Mouse (Mus musculus) cerebellum, postnatal 14 days (tissue): ENCODE data around the gene Htra1.
A peak's percentile ranks its signal among the peaks of the same experiment; 100 is the strongest.

Source experiments
- DNase-seq, 2 experiments: peaks; one replicate each; pipeline ENCODE4 v3.0.0; 2021; ENCODE audit warnings: mixed read lengths in 2 of 2

Gene Htra1

GRCm38 (mm10) chr7:130936472-130936951 is 601 bp downstream of the Htra1 start:
- peak in 1 of 2 experiments; percentile 38 for DNase-seq

GRCm38 (mm10) chr7:130937266-130937841 is 1.4 kb downstream of the Htra1 start:
- DNase-seq, result peak in 1 of 2 experiments; percentile 44

GRCm38 (mm10) chr7:130938005-130938404 is 2.1 kb downstream of the Htra1 start:
- DNase-seq, result no peak

- DNase-seq, result no peak
Measured at GRCm38 (mm10) chr7:130938896-130939295, 3.0 kb downstream of the Htra1 start.

GRCm38 (mm10) chr7:130940733-130941132 is 4.8 kb downstream of the Htra1 start:
- DNase-seq, result peak; percentile 73 to 80

GRCm38 (mm10) chr7:130943280-130943895 is 7.5 kb downstream of the Htra1 start:
- no peak for DNase-seq

GRCm38 (mm10) chr7:130944766-130945475 is 9.0 kb downstream of the Htra1 start:
- DNase-seq, result no peak

- no peak for DNase-seq
Measured at GRCm38 (mm10) chr7:130945730-130946129, 9.8 kb downstream of the Htra1 start.

GRCm38 (mm10) chr7:130946303-130946702 is 10.4 kb downstream of the Htra1 start:
- DNase-seq, result no peak

GRCm38 (mm10) chr7:130948563-130949208 is 12.8 kb downstream of the Htra1 start:
- DNase-seq, result peak in 1 of 2 experiments; percentile 41

GRCm38 (mm10) chr7:130949331-130949751 is 13.4 kb downstream of the Htra1 start:
- peak; percentile 85 to 88 for DNase-seq

GRCm38 (mm10) chr7:130950482-130950881 is 14.6 kb downstream of the Htra1 start:
- DNase-seq, result peak in 1 of 2 experiments; percentile 4

GRCm38 (mm10) chr7:130951004-130951403 is 15.1 kb downstream of the Htra1 start:
- no peak for DNase-seq

- no peak for DNase-seq
Measured at GRCm38 (mm10) chr7:130953376-130953775, 17.5 kb downstream of the Htra1 start.

GRCm38 (mm10) chr7:130954177-130954601 is 18.3 kb downstream of the Htra1 start:
- DNase-seq, result peak; percentile 63 to 73

GRCm38 (mm10) chr7:130958551-130958950 is 22.6 kb downstream of the Htra1 start:
- DNase-seq, result no peak

GRCm38 (mm10) chr7:130959868-130960267 is 24.0 kb downstream of the Htra1 start:
- peak; percentile 63 to 72 for DNase-seq

- DNase-seq, result no peak
Measured at GRCm38 (mm10) chr7:130961429-130961828, 25.5 kb downstream of the Htra1 start.

- DNase-seq, result peak; percentile 91 to 93
Measured at GRCm38 (mm10) chr7:130964686-130965085, 28.8 kb downstream of the Htra1 start.

- DNase-seq, result no peak
Measured at GRCm38 (mm10) chr7:130965396-130965795, 29.5 kb downstream of the Htra1 start.

- DNase-seq, result peak; percentile 71 to 77
Measured at GRCm38 (mm10) chr7:130965909-130966365, 30.0 kb downstream of the Htra1 start.

GRCm38 (mm10) chr7:130966451-130966850 is 30.5 kb downstream of the Htra1 start:
- DNase-seq, result no peak

GRCm38 (mm10) chr7:130966876-130967275 is 31.0 kb downstream of the Htra1 start:
- no peak for DNase-seq
